ENCODE assay signal across 26 mouse cellular contexts in genomic region chr13:6237201-6237600, GRCm38 (mm10).
DNase-seq lines count a peak whose midpoint lies in the region; ATAC-seq and TF ChIP-seq lines count a peak whose summit lies in the region.
"Had no signal": no experiment of that assay in that cellular context is flagged by ENCODE, and none has a peak within 500 bp of the region (broad histone marks: within the 10 kb centered on the region; RNA-seq: fewer than 3 reads in every experiment).

No protein-coding gene starts in this region.

- no peaks in the 10 kb centered on the region for H3K79me2 ChIP-seq in myocyte (ENCODE audit: control insufficient read depth, insufficient read depth)

- no peak for ATAC-seq in midbrain, postnatal 0 days (ENCODE audit: low FRiP score)
- ATAC-seq: activated CD4-positive, CD25-positive, alpha-beta regulatory T cell, adult 4 months; CD4-positive, CD25-positive, alpha-beta regulatory T cell, adult 4 months; forebrain, embryonic 13.5 days; forebrain, embryonic 15.5 days; forebrain, postnatal 0 days; Patski had no signal

- no peak overlapping the region for H3K4me3 ChIP-seq in myocyte
- no peak overlapping the region for H3K4me3 ChIP-seq in midbrain, postnatal 0 days (ENCODE audit: low read depth, low read length)
- H3K4me3 ChIP-seq: embryonic facial prominence, embryonic 13.5 days; embryonic facial prominence, embryonic 15.5 days; erythroblast, embryonic 14.5 days; forebrain, embryonic 13.5 days; forebrain, embryonic 15.5 days had no signal

- no peak overlapping the region for H3K27ac ChIP-seq in midbrain, postnatal 0 days (ENCODE audit: low read depth, low read length)
- H3K27ac ChIP-seq: embryonic facial prominence, embryonic 13.5 days; embryonic facial prominence, embryonic 15.5 days; forebrain, embryonic 13.5 days; forebrain, embryonic 15.5 days had no signal

- H3ac ChIP-seq in myocyte (ENCODE audit: control insufficient read depth, insufficient read length) = no peak overlapping the region

- no peaks in the 10 kb centered on the region for H3K36me3 ChIP-seq in myocyte (ENCODE audit: control insufficient read depth, insufficient read depth)
- no peaks in the 10 kb centered on the region for H3K36me3 ChIP-seq in midbrain, postnatal 0 days (ENCODE audit: insufficient read depth, low read length)
- H3K36me3 ChIP-seq: embryonic facial prominence, embryonic 13.5 days; embryonic facial prominence, embryonic 15.5 days; forebrain, embryonic 15.5 days; G1E had no signal

- no peaks in the 10 kb centered on the region for H3K9me3 ChIP-seq in midbrain, postnatal 0 days (ENCODE audit: low read length)
- H3K9me3 ChIP-seq: embryonic facial prominence, embryonic 13.5 days; embryonic facial prominence, embryonic 15.5 days; forebrain, embryonic 13.5 days; forebrain, embryonic 15.5 days; G1E had no signal

- H3K9ac ChIP-seq in midbrain, postnatal 0 days (replicated peaks; ENCODE audit: low read length, poor library complexity, severe bottlenecking) = no peak overlapping the region
- H3K9ac ChIP-seq: embryonic facial prominence, embryonic 13.5 days; embryonic facial prominence, embryonic 15.5 days; forebrain, embryonic 13.5 days; forebrain, embryonic 15.5 days; forebrain, postnatal 0 days had no signal

- no peak overlapping the region for H3K4me2 ChIP-seq in myocyte (ENCODE audit: low read depth)
- H3K4me2 ChIP-seq in midbrain, postnatal 0 days (ENCODE audit: low read depth, low read length, poor library complexity, severe bottlenecking) = no peak overlapping the region
- H3K4me2 ChIP-seq: embryonic facial prominence, embryonic 13.5 days; embryonic facial prominence, embryonic 15.5 days; forebrain, embryonic 13.5 days; forebrain, embryonic 15.5 days had no signal

- no peaks in the 10 kb centered on the region for H3K27me3 ChIP-seq in myocyte (ENCODE audit: control insufficient read depth, insufficient read depth, insufficient read length)
- no peaks in the 10 kb centered on the region for H3K27me3 ChIP-seq in midbrain, postnatal 0 days (ENCODE audit: insufficient read depth, low read length)
- H3K27me3 ChIP-seq: CH12.LX; embryonic facial prominence, embryonic 13.5 days; embryonic facial prominence, embryonic 15.5 days; forebrain, embryonic 13.5 days; forebrain, embryonic 15.5 days; Patski had no signal

- no peaks in the 10 kb centered on the region for H3K4me1 ChIP-seq in midbrain, postnatal 0 days (ENCODE audit: insufficient read depth, low read length)
- H3K4me1 ChIP-seq: embryonic facial prominence, embryonic 13.5 days; embryonic facial prominence, embryonic 15.5 days; forebrain, embryonic 13.5 days; forebrain, embryonic 15.5 days had no signal

- no peak for TF ChIP-seq CTCF in midbrain, postnatal 0 days (IDR thresholded peaks at IDR 0.05)

- TF ChIP-seq POLR2A in myocyte (IDR thresholded peaks at IDR 0.05; ENCODE audit: insufficient read length, low read depth) = no peak

- WGBS in midbrain, postnatal 0 days = 89% methylated on average over 3 of the region's 3 CpGs

- DNase-seq in 3T3-L1 (ENCODE audit: low read depth, low spot score) = peak; percentile 37
- DNase-seq in fat pad, adult 2 months (ENCODE audit: extremely low read depth, low read depth, low spot score) = peak; percentile 10
- no peak for DNase-seq in frontal cortex, postnatal 36 days (ENCODE audit: low spot score in 2 of 2)
- DNase-seq in midbrain, postnatal 0 days (ENCODE audit: low spot score) = no peak
- DNase-seq in adrenal gland, postnatal 25 days = no peak
- DNase-seq: adrenal gland, adult 8-10 months; adrenal gland, postnatal 14 days; cerebellum, adult 11 months; cerebellum, adult 18-20 months; cerebellum, adult 8-10 months; cerebellum, adult 9-11 months; cerebellum, postnatal 14 days; cerebellum, postnatal 36 days; embryo, embryonic 11 days; forebrain, postnatal 0 days had no signal

TF ChIP-seq in myocyte, 11 proteins besides CTCF, POLR2A, EP300 and RAD21:
- TF ChIP-seq MAX (IDR thresholded peaks at IDR 0.05; ENCODE audit: low read depth) (no peak), CEBPB (IDR thresholded peaks at IDR 0.05; ENCODE audit: insufficient read depth, poor library complexity, severe bottlenecking) (0 out of 2 replicates have a peak, but pooled peaks have one; percentile 37)
TF ChIP-seq in myocyte: peak in this region for 1.

Comparison
In these comparisons a context has a peak if more than half of its experiments do, and no peak if none do; other contexts are left out.
1. DNase-seq: peak in 3T3-L1 (single experiment) and fat pad, adult 2 months (single experiment); none in frontal cortex, postnatal 36 days (0 of 2), midbrain, postnatal 0 days (single experiment) and adrenal gland, postnatal 25 days (single experiment).